Mouse (Mus musculus): Measurements from ENCODE around the gene Olfml2a. TPM values are rescaled to one million over a fixed set of nuclear protein-coding genes. Genes with fewer than 3 reads are reported as not detected.

Gene Olfml2a
- polyA plus RNA-seq (2014; fragmentation: Illumina TruSeq; extraction: RNeasy Lipid Tissue Mini Kit (QIAGEN cat#74804); ENCODE audit: low read depth, low replicate concordance) = 4.4 TPM

GRCm38 (mm10) chr2:38931851-38932667, at the start of gene Olfml2a:
Gene Olfml2a (plus strand): TSS chr2:38931978.

GRCm38 (mm10) chr2:38927115-38927979, 4.4 kb upstream of the Olfml2a start, which contains the start of gene Nr6a1:
Gene Nr6a1 (minus strand): TSS chr2:38927688.

GRCm38 (mm10) chr2:38997386-38998374, 65.9 kb downstream of the Olfml2a start, which contains the start of gene Wdr38:
Gene Wdr38 (plus strand): TSS chr2:38997476.

GRCm38 (mm10) chr2:39004880-39005435, 73.2 kb downstream of the Olfml2a start, which contains the start of gene Arpc5l:
Gene Arpc5l (plus strand): TSS chr2:39005348.

GRCm38 (mm10) chr2:39005574-39006079, 73.8 kb downstream of the Olfml2a start, which contains the start of gene Rpl35:
Gene Rpl35 (minus strand): TSS chr2:39005624.

Other genes starting within 250 kb of the Olfml2a start
- gene Nr5a1, start 217.4 kb upstream of the Olfml2a start, polyA plus RNA-seq (2014; fragmentation: Illumina TruSeq; extraction: RNeasy Lipid Tissue Mini Kit (QIAGEN cat#74804); ENCODE audit: low read depth, low replicate concordance) = not detected
- 0.94 TPM for gene Nr6a1, start 4.3 kb upstream of the Olfml2a start, polyA plus RNA-seq (2014; fragmentation: Illumina TruSeq; extraction: RNeasy Lipid Tissue Mini Kit (QIAGEN cat#74804); ENCODE audit: low read depth, low replicate concordance)
- 0.16 TPM for gene Wdr38, start 65.5 kb downstream of the Olfml2a start, polyA plus RNA-seq (2014; fragmentation: Illumina TruSeq; extraction: RNeasy Lipid Tissue Mini Kit (QIAGEN cat#74804); ENCODE audit: low read depth, low replicate concordance)
- gene Arpc5l, start 73.4 kb downstream of the Olfml2a start, polyA plus RNA-seq (2014; fragmentation: Illumina TruSeq; extraction: RNeasy Lipid Tissue Mini Kit (QIAGEN cat#74804); ENCODE audit: low read depth, low replicate concordance) = 97.2 TPM
- 322 TPM for gene Rpl35, start 73.6 kb downstream of the Olfml2a start, polyA plus RNA-seq (2014; fragmentation: Illumina TruSeq; extraction: RNeasy Lipid Tissue Mini Kit (QIAGEN cat#74804); ENCODE audit: low read depth, low replicate concordance)
- gene Golga1, start 133.6 kb downstream of the Olfml2a start, polyA plus RNA-seq (2014; fragmentation: Illumina TruSeq; extraction: RNeasy Lipid Tissue Mini Kit (QIAGEN cat#74804); ENCODE audit: low read depth, low replicate concordance) = 18.6 TPM